33 mouse cellular contexts compared by ENCODE assay signal in genomic region chr7:106788330-106788729, GRCm38 (mm10). TPM values are rescaled to one million over a fixed set of nuclear protein-coding genes. Genes with fewer than 3 reads are reported as not detected.
DNase-seq lines count a peak whose midpoint lies in the region; ATAC-seq and TF ChIP-seq lines count a peak whose summit lies in the region.
"Had no signal": no experiment of that assay in that cellular context is flagged by ENCODE, and none has a peak within 500 bp of the region (broad histone marks: within the 10 kb centered on the region; RNA-seq: fewer than 3 reads in every experiment).

No protein-coding gene starts in this region.

- ATAC-seq in frontal cortex, adult (ENCODE audit: low TSS enrichment): peak; percentile 50; the same call in 1 of the 2 replicates
- ATAC-seq in G1E (ENCODE audit: extremely low read depth, insufficient number of reproducible peaks, low FRiP score, poor library complexity, severe bottlenecking): peak; percentile 22; the same call in 1 of the 2 replicates
- ATAC-seq in activated CD4-positive, CD25-positive, alpha-beta regulatory T cell, adult 4 months: no peak
- ATAC-seq: forebrain, embryonic 13.5 days; hindbrain, postnatal 0 days; lung, postnatal 0 days had no signal

- peak; percentile 16 for TF ChIP-seq CTCF in left cerebral cortex, adult 2 months (IDR thresholded peaks at IDR 0.05)
- TF ChIP-seq CTCF in G1E (IDR thresholded peaks at IDR 0.05; ENCODE audit: low read depth, low read length): no peak

- intact Hi-C loops in left cerebral cortex, adult 2 months (cut with DNase I): no loop called here

- no peak for DNase-seq in frontal cortex, postnatal 10 days (ENCODE audit: low spot score in 2 of 2)
- DNase-seq in left cerebral cortex, adult 2 months (ENCODE audit: extremely low spot score in 1 of 2, low spot score in 2 of 2): no peak
- DNase-seq in left cerebral cortex, adult 11 months (ENCODE audit: low spot score): no peak
- DNase-seq in G1E (ENCODE audit: low spot score): no peak
- peak; percentile 40 for DNase-seq in naive thymus-derived CD4-positive, alpha-beta T cell, adult 2 months (ENCODE audit: low read depth)
- no peak for DNase-seq in cerebellum, postnatal 4 days (ENCODE audit: low spot score in 2 of 2)
- DNase-seq: adrenal gland, postnatal 25 days; cerebellum, adult 11 months; cerebellum, postnatal 10 days; kidney, adult 18-20 months; kidney, postnatal 25 days; thymus, postnatal 25 days had no signal

- no peaks in the 10 kb centered on the region for H3K27me3 ChIP-seq in G1E (ENCODE audit: insufficient read depth, low read length)
- H3K27me3 ChIP-seq: forebrain, embryonic 13.5 days; neural tube, embryonic 15.5 days had no signal

- no peaks in the 10 kb centered on the region for H3K9me3 ChIP-seq in G1E (replicated peaks)
- H3K9me3 ChIP-seq: hindbrain, embryonic 10.5 days; neural tube, embryonic 15.5 days had no signal

- H3K27ac ChIP-seq in left cerebral cortex, adult 2 months: no peak overlapping the region
- H3K27ac ChIP-seq: forebrain, embryonic 13.5 days; hindbrain, embryonic 10.5 days; hindbrain, postnatal 0 days; macrophage; neural tube, embryonic 15.5 days had no signal

- H3K4me1 ChIP-seq in G1E (ENCODE audit: insufficient read depth, low read depth, low read length): peaks cover 5% of the 10 kb centered on the region; the same call in 1 of the 2 replicates
- H3K4me1 ChIP-seq: forebrain, embryonic 13.5 days; hindbrain, embryonic 10.5 days; neural tube, embryonic 15.5 days had no signal

- no peaks in the 10 kb centered on the region for H3K36me3 ChIP-seq in G1E (replicated peaks)
- H3K36me3 ChIP-seq: hindbrain, embryonic 10.5 days; neural tube, embryonic 15.5 days had no signal

- no peak overlapping the region for H3K4me3 ChIP-seq in left cerebral cortex, adult 2 months
- no peak overlapping the region for H3K4me3 ChIP-seq in G1E (ENCODE audit: low read depth, low read length)
- H3K4me3 ChIP-seq: forebrain, embryonic 13.5 days; hindbrain, embryonic 10.5 days; neural tube, embryonic 15.5 days had no signal

RNA-seq across cellular contexts. Expression of gene Olfr699, which starts 4.7 kb away (rescaled TPM):
- total RNA-seq in left cerebral cortex, adult 2 months (2021): not detected
- total RNA-seq in G1E (2014; fragmentation: Nextera tagmentation) (not detected in 2 replicates), G1E (2017) (0.06 and 0.11 TPM in 2 replicates)
- polyA plus RNA-seq in G1E (2012): not detected in 2 replicates
- not detected for polyA plus RNA-seq in activated CD4-positive, CD25-positive, alpha-beta regulatory T cell, adult 4 months (2017; shearing (Covaris generic))
- total RNA-seq: adrenal gland, postnatal 25 days; gastrocnemius, adult 8-10 months; hindbrain, postnatal 0 days; layer of hippocampus, adult 8-10 months; left cerebral cortex, adult 18-20 months; left cerebral cortex, postnatal 36 days; midbrain, postnatal 0 days had no signal
- polyA plus RNA-seq: embryonic facial prominence, embryonic 14.5 days; forebrain, embryonic 13.5 days; frontal cortex, adult 2 months; gonadal fat pad, adult 2 months; heart, embryonic 11.5 days; heart, postnatal 0 days; hindbrain, embryonic 10.5 days; hindbrain, postnatal 0 days; limb, embryonic 14.5 days; liver, embryonic 16.5 days; lung, postnatal 0 days; macrophage; midbrain, embryonic 11.5 days; midbrain, postnatal 0 days; neural tube, embryonic 15.5 days had no signal

RNA-seq across cellular contexts. Expression of gene Olfr700, which starts 20.3 kb away (rescaled TPM):
- not detected for total RNA-seq in left cerebral cortex, adult 2 months (2021)
- total RNA-seq in G1E (2014; fragmentation: Nextera tagmentation) (not detected in 2 replicates), G1E (2017) (not detected in 2 replicates)
- not detected in 2 replicates for polyA plus RNA-seq in G1E (2012)
- polyA plus RNA-seq in activated CD4-positive, CD25-positive, alpha-beta regulatory T cell, adult 4 months (2017; shearing (Covaris generic)): not detected
- total RNA-seq: adrenal gland, postnatal 25 days; gastrocnemius, adult 8-10 months; hindbrain, postnatal 0 days; layer of hippocampus, adult 8-10 months; left cerebral cortex, adult 18-20 months; left cerebral cortex, postnatal 36 days; midbrain, postnatal 0 days had no signal
- polyA plus RNA-seq: embryonic facial prominence, embryonic 14.5 days; forebrain, embryonic 13.5 days; frontal cortex, adult 2 months; gonadal fat pad, adult 2 months; heart, embryonic 11.5 days; heart, postnatal 0 days; hindbrain, embryonic 10.5 days; hindbrain, postnatal 0 days; limb, embryonic 14.5 days; liver, embryonic 16.5 days; lung, postnatal 0 days; macrophage; midbrain, embryonic 11.5 days; midbrain, postnatal 0 days had no signal

RNA-seq across cellular contexts. Expression of gene Olfr701, which starts 25.6 kb away (rescaled TPM):
- not detected for total RNA-seq in left cerebral cortex, adult 2 months (2021)
- not detected in 2 replicates for total RNA-seq in G1E (2014; fragmentation: Nextera tagmentation)
- total RNA-seq in G1E (2017): 0.06 and 0.16 TPM in 2 replicates
- not detected in 2 replicates for polyA plus RNA-seq in G1E (2012)
- not detected for polyA plus RNA-seq in activated CD4-positive, CD25-positive, alpha-beta regulatory T cell, adult 4 months (2017; shearing (Covaris generic))
- total RNA-seq: adrenal gland, postnatal 25 days; gastrocnemius, adult 8-10 months; hindbrain, postnatal 0 days; layer of hippocampus, adult 8-10 months; left cerebral cortex, adult 18-20 months; left cerebral cortex, postnatal 36 days; midbrain, postnatal 0 days had no signal
- polyA plus RNA-seq: embryonic facial prominence, embryonic 14.5 days; forebrain, embryonic 13.5 days; frontal cortex, adult 2 months; heart, embryonic 11.5 days; heart, postnatal 0 days; hindbrain, embryonic 10.5 days; hindbrain, postnatal 0 days; limb, embryonic 14.5 days; liver, embryonic 16.5 days; lung, postnatal 0 days; macrophage; midbrain, embryonic 11.5 days; midbrain, postnatal 0 days; neural tube, embryonic 15.5 days had no signal

RNA-seq across cellular contexts. Expression of gene Olfr698, which starts 33.1 kb away (rescaled TPM):
- total RNA-seq in left cerebral cortex, adult 2 months (2021): not detected
- total RNA-seq in G1E (2014; fragmentation: Nextera tagmentation) (not detected in 2 replicates), G1E (2017) (0.06 and 0.11 TPM in 2 replicates)
- not detected in 2 replicates for polyA plus RNA-seq in G1E (2012)
- polyA plus RNA-seq in activated CD4-positive, CD25-positive, alpha-beta regulatory T cell, adult 4 months (2017; shearing (Covaris generic)): under 1 TPM in 1 of 2 experiments, not detected in 1; 0.85 TPM
- total RNA-seq: adrenal gland, postnatal 25 days; gastrocnemius, adult 8-10 months; hindbrain, postnatal 0 days; layer of hippocampus, adult 8-10 months; left cerebral cortex, adult 18-20 months; left cerebral cortex, postnatal 36 days; midbrain, postnatal 0 days had no signal
- polyA plus RNA-seq: embryonic facial prominence, embryonic 14.5 days; forebrain, embryonic 13.5 days; frontal cortex, adult 2 months; gonadal fat pad, adult 2 months; heart, embryonic 11.5 days; heart, postnatal 0 days; hindbrain, embryonic 10.5 days; hindbrain, postnatal 0 days; limb, embryonic 14.5 days; liver, embryonic 16.5 days; lung, postnatal 0 days; macrophage; midbrain, embryonic 11.5 days; midbrain, postnatal 0 days; neural tube, embryonic 15.5 days had no signal

RNA-seq across cellular contexts. Expression of gene Olfr702, which starts 45.4 kb away (rescaled TPM):
- total RNA-seq in left cerebral cortex, adult 2 months (2021): not detected
- not detected in 2 replicates for total RNA-seq in G1E (2014; fragmentation: Nextera tagmentation)
- total RNA-seq in G1E (2017): 0.11 TPM in 1 of 2 replicates, not detected in the other
- polyA plus RNA-seq in G1E (2012): not detected in 2 replicates
- polyA plus RNA-seq in activated CD4-positive, CD25-positive, alpha-beta regulatory T cell, adult 4 months (2017; shearing (Covaris generic)): not detected
- total RNA-seq: adrenal gland, postnatal 25 days; gastrocnemius, adult 8-10 months; hindbrain, postnatal 0 days; layer of hippocampus, adult 8-10 months; left cerebral cortex, adult 18-20 months; left cerebral cortex, postnatal 36 days; midbrain, postnatal 0 days had no signal
- polyA plus RNA-seq: embryonic facial prominence, embryonic 14.5 days; forebrain, embryonic 13.5 days; frontal cortex, adult 2 months; gonadal fat pad, adult 2 months; heart, embryonic 11.5 days; heart, postnatal 0 days; hindbrain, embryonic 10.5 days; hindbrain, postnatal 0 days; limb, embryonic 14.5 days; liver, embryonic 16.5 days; lung, postnatal 0 days; macrophage; midbrain, embryonic 11.5 days; midbrain, postnatal 0 days; neural tube, embryonic 15.5 days had no signal
